Mouse (Mus musculus) Patski (cell line): ENCODE measurements at regions not wholly inside any gene's neighbourhood (a gene's known extent, or its start where the extent isn't known, plus 50 kb on each side); places are given as distances from the start of the nearest gene placed in this dataset.

Source experiments
- ATAC-seq: fragments of 100-300 bp; one replicate; pipeline ENCODE4 v1.8.0; 2021
- CTCF ChIA-PET: fragments of 350-600 bp; sonication (Branson Sonifier 250); formaldehyde crosslinking; loops from one replicate; lab custom pipeline; 2022; ENCODE audit warnings: inconsistent platforms; lab: Charles Lee
- POLR2A ChIA-PET: fragments of 350-600 bp; sonication (Branson Sonifier 250); formaldehyde crosslinking; loops from one replicate; lab custom pipeline; 2022; ENCODE audit warnings: antibody characterized with exemption, inconsistent platforms; lab: Charles Lee
- DNase-seq: peaks from one replicate; pipeline ENCODE4 v3.0.0-alpha.2; 2011; ENCODE audit warnings: low read depth, low spot score
- H3K27me3 ChIP-seq: fragments of 371-371 bp; one replicate; pipeline ENCODE4 v1.5.1; 2021
- CTCF ChIP-seq: fragments of 100-300 bp; IDR thresholded peaks from one replicate; pipeline ENCODE4 v1.5.1; 2021
- in situ Hi-C: fragments of 300-500 bp; cut with MboI; formaldehyde crosslinking; loops from 3 replicates; pipeline ENCODE4 v1.11.1; 2018; ENCODE audit warnings: low pct_unique_long_range_greater_than_20kb, mixed read lengths

- no peak for DNase-seq
- H3K27me3 ChIP-seq, result no peaks in the 10 kb centered on the region
- TF ChIP-seq CTCF, result no peak
- in situ Hi-C loops, result no loop called here
- POLR2A ChIA-PET, result no interaction called here
- ATAC-seq, result no peak
- CTCF ChIA-PET, result interaction anchor here (1.5 kb wide), 1 partner anchor 17 kb away, joined by 4 read pairs; no protein-coding TSS in a partner anchor
These were observed 242.3 kb upstream of the Lrtm1 start for GRCm38 (mm10) chr14:28775686-28776085.

- CTCF ChIA-PET, result interaction anchor here (1.1 kb wide), 1 partner anchor 23 kb away, joined by 3 read pairs; no protein-coding TSS in a partner anchor
- H3K27me3 ChIP-seq, result no peaks in the 10 kb centered on the region
- DNase-seq, result no peak
- in situ Hi-C loops, result no loop called here
- no peak for TF ChIP-seq CTCF
- ATAC-seq, result no peak
- POLR2A ChIA-PET, result no interaction called here
These were observed 240.2 kb upstream of the Lrtm1 start for GRCm38 (mm10) chr14:28777791-28778190.

- no peak for ATAC-seq
- in situ Hi-C loops, result no loop called here
- CTCF ChIA-PET, result no interaction called here
These were observed 236.3 kb upstream of the Lrtm1 start for GRCm38 (mm10) chr14:28781660-28782059.

GRCm38 (mm10) chr14:28784106-28784633 is 233.8 kb upstream of the Lrtm1 start:
- no peak for TF ChIP-seq CTCF
- no peaks in the 10 kb centered on the region for H3K27me3 ChIP-seq
- ATAC-seq (no peak), DNase-seq (no peak)
- in situ Hi-C loops, result no loop called here
- POLR2A ChIA-PET, result no interaction called here
- CTCF ChIA-PET, result interaction anchor here (1.3 kb wide), 1 partner anchor 13 kb away, joined by 3 read pairs; no protein-coding TSS in a partner anchor

More at GRCm38 (mm10) chr14:28781660-28782059, 236.3 kb upstream of the Lrtm1 start:
- no peak for TF ChIP-seq CTCF
- POLR2A ChIA-PET, result no interaction called here
- no peak for DNase-seq
- no peaks in the 10 kb centered on the region for H3K27me3 ChIP-seq

GRCm38 (mm10) chr14:28798290-28798689 is 219.7 kb upstream of the Lrtm1 start:
- TF ChIP-seq CTCF, result no peak
- POLR2A ChIA-PET, result interaction anchor here (0.6 kb wide), 1 partner anchor 15 kb away, joined by 6 read pairs; no protein-coding TSS in a partner anchor
- ATAC-seq (no peak), DNase-seq (no peak)
- H3K27me3 ChIP-seq, result no peaks in the 10 kb centered on the region
- in situ Hi-C loops, result no loop called here
- CTCF ChIA-PET, result no interaction called here

- ATAC-seq (no peak), DNase-seq (no peak)
- no peaks in the 10 kb centered on the region for H3K27me3 ChIP-seq
- ChIA-PET POLR2A (no interaction called here), CTCF (interaction anchor here (1.9 kb wide), 1 partner anchor 10 kb away, joined by 5 read pairs; no protein-coding TSS in a partner anchor)
- in situ Hi-C loops, result loop anchor here (25.0 kb wide), 1 partner anchor 989 kb away; no protein-coding TSS in a partner anchor
- TF ChIP-seq CTCF, result no peak
These were observed 216.3 kb upstream of the Lrtm1 start for GRCm38 (mm10) chr14:28801681-28802080.

- no peak for DNase-seq
- no peaks in the 10 kb centered on the region for H3K27me3 ChIP-seq
- ATAC-seq, result no peak
- CTCF ChIA-PET, result interaction anchor here (1.9 kb wide), 1 partner anchor 10 kb away, joined by 5 read pairs; no protein-coding TSS in a partner anchor
- in situ Hi-C loops, result loop anchor here (25.0 kb wide), 1 partner anchor 990 kb away; no protein-coding TSS in a partner anchor
- TF ChIP-seq CTCF, result no peak
- POLR2A ChIA-PET, result interaction anchor here (0.7 kb wide), 1 partner anchor 100 kb away, joined by 3 read pairs; no protein-coding TSS in a partner anchor
These were observed 215.9 kb upstream of the Lrtm1 start for GRCm38 (mm10) chr14:28802126-28802525.

GRCm38 (mm10) chr14:28808094-28808493 is 209.9 kb upstream of the Lrtm1 start:
- DNase-seq, result peak; percentile 92
- TF ChIP-seq CTCF, result no peak
- in situ Hi-C loops, result loop anchor here (5.0 to 25.0 kb wide), 4 partner anchors 174 to 996 kb away; no protein-coding TSS in a partner anchor
- ATAC-seq, result peak; percentile 83
- POLR2A ChIA-PET, result no interaction called here
- H3K27me3 ChIP-seq, result no peaks in the 10 kb centered on the region
- CTCF ChIA-PET, result no interaction called here

- ATAC-seq, result no peak
- TF ChIP-seq CTCF, result no peak
- CTCF ChIA-PET, result no interaction called here
- POLR2A ChIA-PET, result no interaction called here
- DNase-seq, result no peak
- H3K27me3 ChIP-seq, result no peaks in the 10 kb centered on the region
- in situ Hi-C loops, result loop anchor here (5.0 to 25.0 kb wide), 4 partner anchors 173 to 997 kb away; no protein-coding TSS in a partner anchor
These were observed 208.7 kb upstream of the Lrtm1 start for GRCm38 (mm10) chr14:28809355-28809754.

- TF ChIP-seq CTCF, result no peak
- ATAC-seq, result no peak
- CTCF ChIA-PET, result no interaction called here
These were observed 197.0 kb upstream of the Lrtm1 start for GRCm38 (mm10) chr14:28820970-28821369.

GRCm38 (mm10) chr14:28827186-28827585 is 190.8 kb upstream of the Lrtm1 start:
- TF ChIP-seq CTCF, result no peak
- CTCF ChIA-PET, result no interaction called here
- no peak for ATAC-seq

More at GRCm38 (mm10) chr14:28820970-28821369, 197.0 kb upstream of the Lrtm1 start:
- POLR2A ChIA-PET, result interaction anchor here (0.6 kb wide), 1 partner anchor 610 kb away, joined by 4 read pairs; no protein-coding TSS in a partner anchor
- H3K27me3 ChIP-seq, result no peaks in the 10 kb centered on the region
- in situ Hi-C loops, result loop anchor here (25.0 kb wide), 1 partner anchor 1009 kb away; no protein-coding TSS in a partner anchor
- DNase-seq, result no peak

More at GRCm38 (mm10) chr14:28827186-28827585, 190.8 kb upstream of the Lrtm1 start:
- POLR2A ChIA-PET, result no interaction called here
- in situ Hi-C loops, result no loop called here
- no peaks in the 10 kb centered on the region for H3K27me3 ChIP-seq
- DNase-seq, result no peak
